Mouse (Mus musculus) limb, embryonic 12.5 days (tissue): ENCODE data around the gene Psma5. TPM values are rescaled to one million over a fixed set of nuclear protein-coding genes. Genes with fewer than 3 reads are reported as not detected.

ENCODE experiments used
- ATAC-seq: fragments of 200-750 bp; cut with Nextera tagmentation; 2 replicates; pipeline ENCODE4 v1.8.0; 2017; ENCODE audit warnings: low read depth, moderate TSS enrichment; ENCODE audit not compliant: insufficient number of reproducible peaks, insufficient read depth, low FRiP score, low TSS enrichment
- H3K27ac ChIP-seq: fragments of 300-500 bp; sonication (generic); 2 replicates; pipeline ENCODE4 v1.5.1; 2016; ENCODE audit warnings: mild to moderate bottlenecking, moderate library complexity
- H3K27me3 ChIP-seq: fragments of 300-500 bp; sonication (generic); 2 replicates; pipeline ENCODE4 v1.6.1; 2016; ENCODE audit warnings: mild to moderate bottlenecking, moderate library complexity
- H3K36me3 ChIP-seq: fragments of 300-500 bp; sonication (generic); 2 replicates; pipeline ENCODE4 v1.6.1; 2016; ENCODE audit warnings: mild to moderate bottlenecking, moderate library complexity
- H3K4me1 ChIP-seq: fragments of 300-500 bp; sonication (generic); replicated peaks from 2 replicates; pipeline ENCODE4 v1.6.1; 2016
- H3K4me2 ChIP-seq: fragments of 300-500 bp; sonication (generic); 2 replicates; pipeline ENCODE4 v1.6.1; 2016; ENCODE audit warnings: mild to moderate bottlenecking, moderate library complexity
- H3K4me3 ChIP-seq: fragments of 300-500 bp; sonication (generic); replicated peaks from 2 replicates; pipeline ENCODE4 v1.5.1; 2016; ENCODE audit warnings: mild to moderate bottlenecking
- H3K9ac ChIP-seq: fragments of 300-500 bp; sonication (generic); replicated peaks from 2 replicates; pipeline ENCODE4 v1.6.1; 2016; ENCODE audit warnings: mild to moderate bottlenecking, moderate library complexity
- H3K9me3 ChIP-seq: fragments of 300-500 bp; sonication (generic); 2 replicates; pipeline ENCODE4 v1.6.1; 2016; ENCODE audit warnings: mild to moderate bottlenecking, moderate library complexity
- WGBS: fragments of 180-500 bp; shearing (Covaris S2); methylation state at CpG from one replicate; pipeline ENCODE4 v1.1.7; 2016; 5-methylcytosine and 5-hydroxymethylcytosine counted together
- polyA plus RNA-seq: library from polyadenylated mRNA; unstranded; fragments of >200 nt; fragmentation: Nextera tagmentation; extraction: Ambion mirVana; gene quantifications from 2 replicates; pipeline ENCODE4 v1.2.1, GENCODE M21; 2016

The Psma5 gene
- 297 and 302 TPM in 2 replicates for polyA plus RNA-seq

DNA sequence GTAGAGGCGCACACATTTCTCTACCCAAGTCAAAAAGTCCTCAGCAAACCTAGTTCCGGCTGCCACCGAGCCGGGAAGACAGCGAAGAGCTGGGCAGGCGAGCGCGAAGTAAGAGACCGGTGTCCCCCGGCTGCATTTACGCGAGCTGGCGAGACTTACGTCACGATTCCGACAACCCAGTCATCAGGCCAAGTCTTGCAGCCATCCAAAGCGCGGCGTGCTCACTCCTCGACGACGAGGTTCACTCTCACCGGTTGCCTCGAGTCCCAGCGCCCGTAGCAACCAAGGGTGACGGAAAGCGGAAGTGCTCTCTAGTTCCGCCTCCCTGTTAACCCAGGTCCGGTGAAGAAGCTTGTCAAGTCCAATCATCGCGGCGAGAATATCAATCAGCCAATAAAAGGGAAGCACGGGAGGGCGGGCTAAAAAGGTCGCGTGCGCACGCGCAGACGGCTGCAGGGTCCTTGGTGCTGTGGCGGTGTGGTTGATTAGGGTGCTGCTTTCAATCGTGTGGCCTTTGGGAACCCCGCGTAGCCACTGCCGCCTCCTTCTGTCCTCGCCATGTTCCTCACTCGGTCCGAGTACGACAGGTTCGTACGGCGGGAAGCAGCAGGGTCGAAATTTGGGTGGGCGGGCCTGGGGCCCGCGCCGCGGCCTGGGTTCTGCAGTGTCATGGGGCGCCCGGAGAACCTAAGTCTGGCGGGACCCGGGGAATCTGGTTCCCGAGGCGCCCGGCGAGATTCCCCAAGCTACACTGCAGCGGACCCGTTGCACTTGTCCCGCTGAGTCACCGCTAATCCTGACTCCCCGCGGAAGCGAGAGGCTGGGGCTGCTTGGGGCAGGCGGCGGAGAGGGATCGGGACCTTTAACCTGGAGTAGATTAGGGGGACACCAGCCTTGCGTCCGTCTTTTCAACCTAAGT lies at the start of gene Psma5:
TSS of gene Psma5 (plus strand) at position 208 of the 919 bp plus-strand sequence.
- H3K27ac ChIP-seq = peak within 1 kb of the TSS; percentile 64; the same call in 1 of the 2 replicates

DNA sequence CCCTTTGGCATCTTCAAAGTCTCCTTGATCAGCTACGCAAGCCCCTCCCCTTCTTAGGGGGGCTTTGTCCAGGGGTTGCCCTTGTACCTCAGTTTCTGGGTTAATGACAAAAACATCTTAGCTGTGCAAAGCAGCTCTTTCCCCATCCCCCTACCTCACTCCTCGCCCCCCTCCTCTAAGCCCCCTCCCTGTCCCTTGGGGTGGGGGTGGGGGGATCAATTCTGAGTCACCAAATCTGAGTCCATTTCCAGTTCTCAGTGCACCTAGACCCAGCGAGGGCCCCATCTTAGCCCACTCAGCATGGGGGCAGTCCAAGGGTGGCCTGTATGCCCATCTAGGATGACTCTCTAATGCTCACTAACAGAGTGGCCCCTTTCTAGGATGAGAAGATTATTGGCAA lies 47.7 kb upstream of the Psma5 start:
- Histone ChIP-seq H3K9ac (peak overlapping the region; percentile 82), H3K9me3 (no peaks in the 10 kb centered on the region), H3K27me3 (0 out of 2 replicates have a peak, but pooled peaks cover under 1% of the 10 kb centered on the region), H3K4me1 (peaks cover 18% of the 10 kb centered on the region), H3K27ac (no peak overlapping the region; the same call in 1 of the 2 replicates), H3K36me3 (peaks cover 44% of the 10 kb centered on the region), H3K4me3 (peak overlapping the region; percentile 61), H3K4me2 (peak overlapping the region; percentile 92)
- ATAC-seq = no peak
- WGBS = 76% methylated on average over 3 of the region's 3 CpGs

More for the DNA sequence above, at the start of gene Psma5:
- H3K4me3 ChIP-seq = peak within 1 kb of the TSS; percentile 97
- H3K4me2 ChIP-seq = peak within 1 kb of the TSS; percentile 86
- under 1% methylated on average over 79 of the region's 79 CpGs for WGBS
- peak within 1 kb of the TSS; percentile 90 for H3K9ac ChIP-seq
- peaks cover 3% of the 10 kb centered on the region for H3K36me3 ChIP-seq
- H3K4me1 ChIP-seq = peaks cover 16% of the 10 kb centered on the region
- ATAC-seq = peak; percentile 99
- H3K27me3 ChIP-seq = no peaks in the 10 kb centered on the region
- no peaks in the 10 kb centered on the region for H3K9me3 ChIP-seq

GRCm38 (mm10) chr3:108209536-108209935 lies 47.2 kb upstream of the Psma5 start:
- Histone ChIP-seq H3K4me2 (peak overlapping the region; percentile 92), H3K27ac (peak overlapping the region; percentile 91), H3K9ac (peak overlapping the region; percentile 82), H3K9me3 (no peaks in the 10 kb centered on the region), H3K4me1 (peaks cover 18% of the 10 kb centered on the region), H3K36me3 (peaks cover 39% of the 10 kb centered on the region), H3K4me3 (peak overlapping the region; percentile 61), H3K27me3 (0 out of 2 replicates have a peak, but pooled peaks cover 4% of the 10 kb centered on the region)
- 8% methylated on average over 8 of the region's 8 CpGs for whole genome bisulfite sequencing
- ATAC-seq = peak; percentile 3; the same call in 1 of the 2 replicates

GRCm38 (mm10) chr3:108209946-108210770 lies 46.6 kb upstream of the Psma5 start:
- peak; percentile 94 for ATAC-seq
- Histone ChIP-seq H3K4me1 (peaks cover 18% of the 10 kb centered on the region), H3K4me2 (peak overlapping the region; percentile 92), H3K9me3 (no peaks in the 10 kb centered on the region), H3K27me3 (0 out of 2 replicates have a peak, but pooled peaks cover 4% of the 10 kb centered on the region), H3K27ac (peak overlapping the region; percentile 91), H3K9ac (peak overlapping the region; percentile 82), H3K36me3 (peaks cover 33% of the 10 kb centered on the region), H3K4me3 (peak overlapping the region; percentile 61)
- 1% methylated on average over 62 of the region's 72 CpGs for WGBS

- peak within 1 kb of the TSS; percentile 92 for H3K4me2 ChIP-seq
- ATAC-seq = peak; percentile 84
- no peaks in the 10 kb centered on the region for H3K9me3 ChIP-seq
- 0% methylated on average over 14 of the region's 14 CpGs for WGBS
- 0 out of 2 replicates have a peak, but pooled peaks cover 4% of the 10 kb centered on the region for H3K27me3 ChIP-seq
- H3K9ac ChIP-seq = peak within 1 kb of the TSS; percentile 82
- peaks cover 27% of the 10 kb centered on the region for H3K36me3 ChIP-seq
- peaks cover 18% of the 10 kb centered on the region for H3K4me1 ChIP-seq
- peak within 1 kb of the TSS; percentile 91 for H3K27ac ChIP-seq
- peak within 1 kb of the TSS; percentile 61 for H3K4me3 ChIP-seq
Measured at GRCm38 (mm10) chr3:108210771-108211139, 46.0 kb upstream of the Psma5 start, which contains the start of gene Atxn7l2. TSS of gene Atxn7l2 (minus strand) at chr3:108210934.

DNA sequence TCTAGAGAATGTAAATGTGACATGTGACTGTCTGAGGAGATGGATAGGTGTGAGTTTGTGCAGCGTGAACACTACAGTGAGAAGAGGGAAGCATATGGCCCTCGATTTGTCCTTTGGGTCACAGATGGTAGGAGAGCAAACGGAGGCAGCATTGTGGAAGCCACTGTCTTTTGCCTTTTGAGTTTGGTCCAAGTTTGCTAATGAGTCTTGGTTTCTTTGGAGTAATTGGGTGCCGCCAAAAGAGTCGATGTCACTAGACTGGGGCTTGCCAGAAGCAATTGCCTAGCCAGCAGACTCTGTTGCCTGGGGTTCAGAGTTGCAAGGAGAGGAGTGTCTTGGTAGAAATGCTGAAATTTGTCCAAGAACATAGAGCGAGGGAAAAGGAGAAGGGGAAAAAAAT lies 44.9 kb upstream of the Psma5 start:
- Histone ChIP-seq H3K4me2 (no peak overlapping the region), H3K9me3 (no peaks in the 10 kb centered on the region), H3K27ac (no peak overlapping the region), H3K4me1 (peaks cover 18% of the 10 kb centered on the region), H3K9ac (no peak overlapping the region), H3K36me3 (peaks cover 16% of the 10 kb centered on the region), H3K27me3 (peaks cover 8% of the 10 kb centered on the region; the same call in 1 of the 2 replicates), H3K4me3 (no peak overlapping the region)
- ATAC-seq = no peak
- 84% methylated on average over 6 of the region's 6 CpGs for WGBS

DNA sequence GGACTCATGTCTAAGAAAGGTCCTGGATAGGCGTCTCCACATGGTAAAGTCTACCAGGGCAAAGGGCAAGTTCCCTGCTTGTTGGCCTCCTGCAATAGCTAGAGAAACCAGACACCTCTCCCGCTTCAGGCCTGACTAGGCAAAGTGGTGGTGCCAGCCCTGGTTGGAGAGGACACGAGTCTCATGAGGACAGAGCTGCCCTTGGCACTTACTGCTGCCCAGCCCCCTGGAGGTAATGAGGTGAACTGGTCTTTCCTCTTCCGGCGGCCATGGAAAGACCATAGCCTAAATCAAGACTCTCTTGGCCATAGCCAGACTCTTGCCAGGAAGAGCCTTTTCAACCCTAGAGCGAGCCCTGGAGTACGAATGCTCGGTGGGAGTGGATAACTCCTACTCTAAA lies 44.3 kb upstream of the Psma5 start:
- Histone ChIP-seq H3K4me2 (no peak overlapping the region), H3K9ac (no peak overlapping the region), H3K4me1 (peaks cover 18% of the 10 kb centered on the region), H3K27me3 (peaks cover 8% of the 10 kb centered on the region; the same call in 1 of the 2 replicates), H3K9me3 (no peaks in the 10 kb centered on the region), H3K4me3 (no peak overlapping the region), H3K36me3 (peaks cover 10% of the 10 kb centered on the region), H3K27ac (no peak overlapping the region)
- 83% methylated on average over 8 of the region's 8 CpGs for WGBS
- ATAC-seq = no peak

GRCm38 (mm10) chr3:108214734-108215133 lies 42.0 kb upstream of the Psma5 start:
- 15% methylated on average over 5 of the region's 5 CpGs for WGBS
- ATAC-seq = no peak
- no peak overlapping the region for H3K4me3 ChIP-seq
- no peaks in the 10 kb centered on the region for H3K9me3 ChIP-seq
- no peak overlapping the region for H3K27ac ChIP-seq
- H3K36me3 ChIP-seq = no peaks in the 10 kb centered on the region
- no peak overlapping the region for H3K9ac ChIP-seq
- no peak overlapping the region for H3K4me2 ChIP-seq
- H3K27me3 ChIP-seq = peaks cover 8% of the 10 kb centered on the region; the same call in 1 of the 2 replicates
- 0 out of 2 replicates have a peak, but pooled peaks cover 5% of the 10 kb centered on the region for H3K4me1 ChIP-seq

DNA sequence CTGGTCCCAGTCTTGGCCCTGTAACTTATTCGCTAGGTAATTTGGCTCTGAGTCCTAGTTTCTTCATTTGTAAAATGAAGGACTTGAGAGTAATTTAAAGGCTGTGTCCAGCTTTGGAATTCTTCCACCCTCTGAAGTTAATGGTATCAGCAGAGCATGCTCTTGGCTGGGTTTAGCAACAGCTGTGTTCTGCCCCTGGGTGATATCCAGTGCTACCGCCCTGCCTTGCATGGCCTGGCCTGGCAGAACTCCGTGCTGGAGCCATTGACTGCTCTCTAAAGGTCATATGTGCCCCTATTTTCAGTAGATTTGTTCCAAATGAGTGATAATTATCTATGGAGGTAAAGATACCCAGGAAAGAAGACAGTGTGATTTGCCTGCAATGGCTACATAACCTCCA lies 36.1 kb upstream of the Psma5 start:
- Histone ChIP-seq H3K9me3 (no peaks in the 10 kb centered on the region), H3K4me3 (no peak overlapping the region), H3K27me3 (peaks cover 48% of the 10 kb centered on the region), H3K27ac (no peak overlapping the region), H3K36me3 (no peaks in the 10 kb centered on the region), H3K4me2 (no peak overlapping the region), H3K9ac (no peak overlapping the region), H3K4me1 (no peaks in the 10 kb centered on the region)
- no peak for ATAC-seq
- WGBS = 82% methylated on average over 3 of the region's 3 CpGs

DNA sequence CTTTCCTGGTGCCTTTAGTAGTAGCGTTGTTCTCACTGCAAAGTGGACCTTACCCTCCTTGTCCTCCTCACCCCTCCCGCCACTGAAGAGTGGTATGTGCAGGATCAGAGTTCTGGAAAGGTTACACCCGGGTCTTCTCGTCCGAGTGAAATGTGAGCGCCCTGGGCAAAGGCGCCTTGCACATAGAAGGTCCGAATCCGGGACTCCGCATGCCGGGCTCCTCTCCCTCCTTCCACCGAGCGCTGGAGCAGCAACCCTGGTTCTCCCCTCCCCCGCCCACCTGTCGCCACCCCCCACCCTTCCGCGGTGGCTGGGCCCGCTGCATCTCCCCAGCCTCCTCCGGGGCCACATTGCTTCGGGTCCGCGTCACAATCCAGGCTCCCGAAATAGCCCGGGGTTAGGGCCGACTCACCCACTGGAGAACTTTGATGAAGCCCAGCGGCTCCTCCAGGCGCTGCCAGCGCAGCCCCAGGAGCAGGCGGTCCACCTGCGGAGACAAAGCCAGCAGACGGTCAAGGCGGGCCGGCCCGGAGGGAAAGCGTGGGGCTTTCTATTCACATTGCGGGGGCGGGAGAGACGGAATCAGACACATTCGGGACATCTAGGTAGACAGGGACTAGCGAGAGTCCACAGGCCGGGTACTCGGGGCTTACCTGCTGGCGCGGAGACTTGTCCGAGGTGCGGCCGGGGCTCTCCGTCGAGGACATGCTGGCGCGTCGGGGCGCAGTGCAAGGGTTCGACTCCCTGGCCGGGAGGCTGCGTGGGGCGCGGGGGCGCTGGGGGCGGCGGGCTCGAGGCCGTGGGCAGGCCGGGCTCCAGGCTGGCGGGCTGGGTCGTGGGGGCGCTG lies 30.8 kb upstream of the Psma5 start:
- no peaks in the 10 kb centered on the region for H3K36me3 ChIP-seq
- peaks cover 19% of the 10 kb centered on the region for H3K4me1 ChIP-seq
- H3K9me3 ChIP-seq = no peaks in the 10 kb centered on the region
- peak overlapping the region; percentile 71 for H3K4me2 ChIP-seq
- peak overlapping the region; percentile 48 for H3K4me3 ChIP-seq
- WGBS = 3% methylated on average over 57 of the region's 67 CpGs
- no peak overlapping the region for H3K27ac ChIP-seq
- H3K9ac ChIP-seq = peak overlapping the region; percentile 57
- ATAC-seq = no peak; the same call in 1 of the 2 replicates
- H3K27me3 ChIP-seq = peaks cover 76% of the 10 kb centered on the region
